Mouse (Mus musculus) megakaryocyte, embryonic 14.5 days (primary cell): ENCODE data around the gene Col23a1.

ENCODE experiments used
- FLI1 ChIP-seq: IDR thresholded peaks from 2 replicates; pipeline ENCODE4 v1.6.1; 2012; ENCODE audit warnings: low read length, inconsistent platforms, mixed read lengths
- GATA1 ChIP-seq: IDR thresholded peaks from 3 replicates; pipeline ENCODE4 v1.6.1; 2012; ENCODE audit warnings: mixed read lengths, low read length, inconsistent platforms, borderline replicate concordance

DNA sequence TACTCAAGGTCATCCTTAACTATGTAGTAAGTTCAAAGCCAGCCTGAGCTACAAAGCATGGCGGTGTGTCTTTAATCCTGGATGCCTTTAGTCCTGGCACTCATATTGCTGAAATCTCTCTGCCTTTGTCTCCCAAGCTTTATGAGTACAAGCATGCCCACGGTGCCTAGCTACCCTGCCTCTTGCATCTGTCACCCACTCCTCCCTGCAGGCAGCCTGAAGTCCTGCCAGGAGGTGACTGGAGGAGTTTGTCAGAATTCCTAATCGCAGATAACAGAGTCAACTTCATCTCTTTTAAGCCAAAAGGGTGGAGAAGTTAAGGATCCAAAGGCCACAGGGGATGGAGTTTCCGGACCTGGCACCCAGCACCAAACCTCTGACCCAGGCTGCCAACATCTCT is 203.7 kb downstream of the Col23a1 start:
- TF ChIP-seq FLI1 (no peak), GATA1 (no peak)
